ENCODE assay signal across 10 mouse cellular contexts in the genomic region with DNA sequence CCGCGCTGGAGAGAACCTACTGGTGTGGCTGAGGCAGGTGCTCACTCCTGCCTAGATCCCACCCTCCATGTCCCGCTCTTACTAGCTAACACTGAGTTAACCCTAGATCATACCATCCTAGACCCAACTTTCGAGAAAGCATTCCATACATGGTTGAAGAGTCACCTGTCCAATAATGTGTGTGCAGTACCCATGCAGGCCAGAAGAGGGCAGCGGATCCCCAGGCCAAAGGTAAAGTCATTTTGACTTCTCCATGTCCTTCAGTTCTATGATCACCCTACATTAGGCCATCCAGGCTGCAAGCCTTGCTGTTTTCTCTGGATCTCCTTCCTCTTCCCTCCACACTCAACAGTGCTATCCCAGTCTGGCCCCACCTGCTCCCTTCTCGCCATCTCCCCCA. TPM values are rescaled to one million over a fixed set of nuclear protein-coding genes. Genes with fewer than 3 reads are reported as not detected.
DNase-seq lines count a peak whose midpoint lies in the region; ATAC-seq lines count a peak whose summit lies in the region.
"Had no signal": no experiment of that assay in that cellular context is flagged by ENCODE, and none has a peak within 500 bp of the region (broad histone marks: within the 10 kb centered on the region; RNA-seq: fewer than 3 reads in every experiment).

No protein-coding gene starts in this region.

- H3K27me3 ChIP-seq in hindbrain, embryonic 11.5 days (ENCODE audit: control insufficient read depth, insufficient read depth, low read length), result no peaks in the 10 kb centered on the region
- H3K27me3 ChIP-seq in hindbrain, embryonic 13.5 days, result no peaks in the 10 kb centered on the region
- no peaks in the 10 kb centered on the region for H3K27me3 ChIP-seq in midbrain, embryonic 14.5 days (ENCODE audit: control insufficient read depth, insufficient read depth, low read length)
- H3K27me3 ChIP-seq: embryonic facial prominence, embryonic 15.5 days had no signal

- H3K4me1 ChIP-seq in hindbrain, embryonic 11.5 days (replicated peaks; ENCODE audit: control insufficient read depth, insufficient read depth, low read length), result no peaks in the 10 kb centered on the region
- no peaks in the 10 kb centered on the region for H3K4me1 ChIP-seq in hindbrain, embryonic 13.5 days (replicated peaks)
- H3K4me1 ChIP-seq in midbrain, embryonic 14.5 days (ENCODE audit: control insufficient read depth, insufficient read depth, low read length), result no peaks in the 10 kb centered on the region
- H3K4me1 ChIP-seq: embryonic facial prominence, embryonic 15.5 days had no signal

- no peak overlapping the region for H3K4me2 ChIP-seq in hindbrain, embryonic 11.5 days (replicated peaks; ENCODE audit: low read depth, low read length)
- H3K4me2 ChIP-seq in hindbrain, embryonic 13.5 days, result no peak overlapping the region
- H3K4me2 ChIP-seq in midbrain, embryonic 14.5 days (ENCODE audit: low read length), result no peak overlapping the region
- H3K4me2 ChIP-seq: embryonic facial prominence, embryonic 15.5 days had no signal

- 46% methylated on average over 6 of the region's 6 CpGs for WGBS in hindbrain, embryonic 11.5 days
- 47% methylated on average over 6 of the region's 6 CpGs for WGBS in hindbrain, embryonic 13.5 days
- WGBS in midbrain, embryonic 14.5 days, result 40% methylated on average over 6 of the region's 6 CpGs

- no peaks in the 10 kb centered on the region for H3K36me3 ChIP-seq in hindbrain, embryonic 11.5 days (ENCODE audit: control insufficient read depth, insufficient read depth, low read length)
- H3K36me3 ChIP-seq in hindbrain, embryonic 13.5 days, result no peaks in the 10 kb centered on the region
- H3K36me3 ChIP-seq in midbrain, embryonic 14.5 days (ENCODE audit: control insufficient read depth, insufficient read depth, low read length), result no peaks in the 10 kb centered on the region
- H3K36me3 ChIP-seq: embryonic facial prominence, embryonic 15.5 days had no signal

- H3K9ac ChIP-seq in hindbrain, embryonic 11.5 days (ENCODE audit: low read depth, low read length), result no peak overlapping the region
- H3K9ac ChIP-seq in hindbrain, embryonic 13.5 days, result no peak overlapping the region
- no peak overlapping the region for H3K9ac ChIP-seq in midbrain, embryonic 14.5 days (replicated peaks; ENCODE audit: low read length)
- H3K9ac ChIP-seq: embryonic facial prominence, embryonic 15.5 days had no signal

- H3K27ac ChIP-seq in hindbrain, embryonic 11.5 days (ENCODE audit: low read depth, low read length), result no peak overlapping the region
- no peak overlapping the region for H3K27ac ChIP-seq in hindbrain, embryonic 13.5 days
- no peak overlapping the region for H3K27ac ChIP-seq in midbrain, embryonic 14.5 days (replicated peaks; ENCODE audit: low read depth, low read length)
- H3K27ac ChIP-seq: embryonic facial prominence, embryonic 15.5 days had no signal

- no peaks in the 10 kb centered on the region; the same call in 1 of the 2 replicates for H3K9me3 ChIP-seq in hindbrain, embryonic 11.5 days (ENCODE audit: control insufficient read depth, low read length)
- H3K9me3 ChIP-seq in hindbrain, embryonic 13.5 days, result no peaks in the 10 kb centered on the region
- no peaks in the 10 kb centered on the region for H3K9me3 ChIP-seq in midbrain, embryonic 14.5 days (ENCODE audit: control insufficient read depth, low read length)
- H3K9me3 ChIP-seq: embryonic facial prominence, embryonic 15.5 days had no signal

- H3K4me3 ChIP-seq in hindbrain, embryonic 11.5 days (ENCODE audit: low read depth, low read length), result no peak overlapping the region
- H3K4me3 ChIP-seq in hindbrain, embryonic 13.5 days, result no peak overlapping the region
- H3K4me3 ChIP-seq in midbrain, embryonic 14.5 days (replicated peaks; ENCODE audit: low read depth, low read length), result no peak overlapping the region
- H3K4me3 ChIP-seq: embryonic facial prominence, embryonic 15.5 days; megakaryocyte, embryonic 14.5 days had no signal

- peak; percentile 77 for DNase-seq in hindbrain, embryonic 11.5 days (ENCODE audit: low spot score)
- DNase-seq in NIH3T3 (ENCODE audit: low read depth), result peak; percentile 75
- peak; percentile 85 to 90 for DNase-seq in cerebellum, postnatal 14 days
- DNase-seq in heart, postnatal 14 days, result peak; percentile 70 to 84
- peak; percentile 23 to 72 for DNase-seq in layer of hippocampus, postnatal 25 days (ENCODE audit: extremely low spot score in 1 of 2, low spot score in 1 of 2)
- DNase-seq in midbrain, embryonic 14.5 days, result peak; percentile 70
- DNase-seq in thymus, adult 18-20 months, result peak; percentile 34 to 57

- intact Hi-C loops in heart, postnatal 14 days (cut with DNase I), result loop anchor here (1.0 to 5.0 kb wide), 2 partner anchors 113 to 243 kb away; no protein-coding TSS in a partner anchor

- ATAC-seq in hindbrain, embryonic 11.5 days (ENCODE audit: low FRiP score), result no peak
- no peak for ATAC-seq in hindbrain, embryonic 13.5 days (ENCODE audit: low FRiP score)
- ATAC-seq in midbrain, embryonic 14.5 days (ENCODE audit: low FRiP score, low TSS enrichment), result no peak

RNA-seq across cellular contexts. Expression of a gene that starts 14.9 kb away (rescaled TPM):
- 0.25 and 0.37 TPM in 2 replicates for polyA plus RNA-seq in hindbrain, embryonic 11.5 days (2014; fragmentation: Nextera tagmentation; extraction: Ambion mirVana)
- polyA plus RNA-seq in hindbrain, embryonic 13.5 days (2015; fragmentation: Nextera tagmentation; extraction: Ambion mirVana), result 0.09 and 0.13 TPM in 2 replicates
- under 1 TPM; 0.74 to 0.78 TPM for total RNA-seq in heart, postnatal 14 days (2021)
- not detected for total RNA-seq in layer of hippocampus, postnatal 25 days (2021)
- polyA plus RNA-seq in midbrain, embryonic 14.5 days (2014; fragmentation: Nextera tagmentation; extraction: Ambion mirVana), result 0.12 and 0.18 TPM in 2 replicates

RNA-seq across cellular contexts. Expression of a gene that starts 21.5 kb away (rescaled TPM):
- polyA plus RNA-seq in hindbrain, embryonic 11.5 days (2014; fragmentation: Nextera tagmentation; extraction: Ambion mirVana), result not detected in 2 replicates
- not detected in 2 replicates for polyA plus RNA-seq in hindbrain, embryonic 13.5 days (2015; fragmentation: Nextera tagmentation; extraction: Ambion mirVana)
- under 1 TPM; 0.07 to 0.17 TPM for total RNA-seq in heart, postnatal 14 days (2021)
- total RNA-seq in layer of hippocampus, postnatal 25 days (2021), result not detected
- not detected in 2 replicates for polyA plus RNA-seq in midbrain, embryonic 14.5 days (2014; fragmentation: Nextera tagmentation; extraction: Ambion mirVana)

RNA-seq across cellular contexts. Expression of a gene that starts 46.5 kb away (rescaled TPM):
- 0.13 TPM in 1 of 2 replicates, not detected in the other for polyA plus RNA-seq in hindbrain, embryonic 11.5 days (2014; fragmentation: Nextera tagmentation; extraction: Ambion mirVana)
- polyA plus RNA-seq in hindbrain, embryonic 13.5 days (2015; fragmentation: Nextera tagmentation; extraction: Ambion mirVana), result not detected in 2 replicates
- not detected for total RNA-seq in heart, postnatal 14 days (2021)
- not detected for total RNA-seq in layer of hippocampus, postnatal 25 days (2021)
- not detected in 2 replicates for polyA plus RNA-seq in midbrain, embryonic 14.5 days (2014; fragmentation: Nextera tagmentation; extraction: Ambion mirVana)
- polyA plus RNA-seq: embryonic facial prominence, embryonic 15.5 days had no signal

RNA-seq across cellular contexts. Expression of a gene that starts 56.6 kb away (rescaled TPM):
- polyA plus RNA-seq in hindbrain, embryonic 11.5 days (2014; fragmentation: Nextera tagmentation; extraction: Ambion mirVana), result 0.05 and 0.08 TPM in 2 replicates
- not detected in 2 replicates for polyA plus RNA-seq in hindbrain, embryonic 13.5 days (2015; fragmentation: Nextera tagmentation; extraction: Ambion mirVana)
- total RNA-seq in heart, postnatal 14 days (2021), result not detected
- not detected for total RNA-seq in layer of hippocampus, postnatal 25 days (2021)
- polyA plus RNA-seq in midbrain, embryonic 14.5 days (2014; fragmentation: Nextera tagmentation; extraction: Ambion mirVana), result 0.12 TPM in 1 of 2 replicates, not detected in the other
